Mouse (Mus musculus): ENCODE data around the gene Arhgdia. TPM values are rescaled to one million over a fixed set of nuclear protein-coding genes. Genes with fewer than 3 reads are reported as not detected.

Gene Arhgdia
- polyA plus RNA-seq, 1 experiment from 2014 or later, result 438 TPM

- no peak within 1 kb of the TSS; the same call in 1 of the 2 replicates for H3K4me3 ChIP-seq (replicated peaks; ENCODE audit: low read depth, low read length)
- 0 out of 2 replicates have a peak within 1 kb of the TSS, but pooled peaks have one; percentile 7 for H3K9ac ChIP-seq (replicated peaks; ENCODE audit: low read length)
- peak; percentile 10 for DNase-seq
- 5% methylated on average over 45 of the region's 45 CpGs for WGBS
- H3K27ac ChIP-seq (replicated peaks; ENCODE audit: low read depth, low read length), result no peak within 1 kb of the TSS
- no peaks in the 10 kb centered on the region for H3K9me3 ChIP-seq (ENCODE audit: control insufficient read depth, low read length)
- no peaks in the 10 kb centered on the region for H3K4me1 ChIP-seq (ENCODE audit: control insufficient read depth, insufficient read depth, low read length)
- no peaks in the 10 kb centered on the region for H3K27me3 ChIP-seq (ENCODE audit: control insufficient read depth, insufficient read depth, low read length)
- ATAC-seq (ENCODE audit: low FRiP score, low TSS enrichment), result no peak
- peak within 1 kb of the TSS; percentile 13 for H3K4me2 ChIP-seq (ENCODE audit: low read length)
- peaks cover 80% of the 10 kb centered on the region for H3K36me3 ChIP-seq (ENCODE audit: control insufficient read depth, insufficient read depth, low read length)
Measured at GRCm38 (mm10) chr11:120608241-120609034, 27.0 kb upstream of the Arhgdia start, which contains the start of gene Npb. Npb (plus strand) TSS chr11:120608477.

- H3K4me3 ChIP-seq (replicated peaks; ENCODE audit: low read depth, low read length), result no peak overlapping the region
- H3K9ac ChIP-seq (replicated peaks; ENCODE audit: low read length), result no peak overlapping the region
- no peak overlapping the region for H3K4me2 ChIP-seq (ENCODE audit: low read length)
- no peaks in the 10 kb centered on the region for H3K9me3 ChIP-seq (ENCODE audit: control insufficient read depth, low read length)
- H3K36me3 ChIP-seq (ENCODE audit: control insufficient read depth, insufficient read depth, low read length), result peaks cover 78% of the 10 kb centered on the region
- H3K4me1 ChIP-seq (ENCODE audit: control insufficient read depth, insufficient read depth, low read length), result no peaks in the 10 kb centered on the region
- H3K27me3 ChIP-seq (ENCODE audit: control insufficient read depth, insufficient read depth, low read length), result no peaks in the 10 kb centered on the region
- no peak overlapping the region for H3K27ac ChIP-seq (replicated peaks; ENCODE audit: low read depth, low read length)
- no peak for DNase-seq
- ATAC-seq (ENCODE audit: low FRiP score, low TSS enrichment), result no peak
- WGBS, result 81% methylated on average over 4 of the region's 4 CpGs
Measured at GRCm38 (mm10) chr11:120606764-120607163, 25.3 kb upstream of the Arhgdia start.

- H3K9ac ChIP-seq (replicated peaks; ENCODE audit: low read length), result no peak overlapping the region
- no peak overlapping the region for H3K27ac ChIP-seq (replicated peaks; ENCODE audit: low read depth, low read length)
- no peak for ATAC-seq (ENCODE audit: low FRiP score, low TSS enrichment)
- H3K4me2 ChIP-seq (ENCODE audit: low read length), result no peak overlapping the region
- no peaks in the 10 kb centered on the region for H3K4me1 ChIP-seq (ENCODE audit: control insufficient read depth, insufficient read depth, low read length)
- DNase-seq, result no peak
- H3K27me3 ChIP-seq (ENCODE audit: control insufficient read depth, insufficient read depth, low read length), result no peaks in the 10 kb centered on the region
- no peaks in the 10 kb centered on the region for H3K9me3 ChIP-seq (ENCODE audit: control insufficient read depth, low read length)
- H3K36me3 ChIP-seq (ENCODE audit: control insufficient read depth, insufficient read depth, low read length), result peaks cover 73% of the 10 kb centered on the region
- 90% methylated on average over 7 of the region's 7 CpGs for WGBS
- H3K4me3 ChIP-seq (replicated peaks; ENCODE audit: low read depth, low read length), result no peak overlapping the region
Measured at GRCm38 (mm10) chr11:120605667-120606066, 24.2 kb upstream of the Arhgdia start.

GRCm38 (mm10) chr11:120603545-120603944, 22.1 kb upstream of the Arhgdia start:
- Histone ChIP-seq H3K9ac (replicated peaks; ENCODE audit: low read length) (no peak overlapping the region), H3K4me2 (ENCODE audit: low read length) (no peak overlapping the region), H3K4me3 (replicated peaks; ENCODE audit: low read depth, low read length) (no peak overlapping the region), H3K27me3 (ENCODE audit: control insufficient read depth, insufficient read depth, low read length) (no peaks in the 10 kb centered on the region), H3K4me1 (ENCODE audit: control insufficient read depth, insufficient read depth, low read length) (peaks cover 8% of the 10 kb centered on the region), H3K9me3 (ENCODE audit: control insufficient read depth, low read length) (no peaks in the 10 kb centered on the region), H3K27ac (replicated peaks; ENCODE audit: low read depth, low read length) (no peak overlapping the region), H3K36me3 (ENCODE audit: control insufficient read depth, insufficient read depth, low read length) (peaks cover 60% of the 10 kb centered on the region)
- ATAC-seq (ENCODE audit: low FRiP score, low TSS enrichment) (no peak), DNase-seq (no peak)
- WGBS, result 87% methylated on average over 2 of the region's 2 CpGs

- no peaks in the 10 kb centered on the region for H3K9me3 ChIP-seq (ENCODE audit: control insufficient read depth, low read length)
- no peak for DNase-seq
- peaks cover 55% of the 10 kb centered on the region for H3K36me3 ChIP-seq (ENCODE audit: control insufficient read depth, insufficient read depth, low read length)
- ATAC-seq (ENCODE audit: low FRiP score, low TSS enrichment), result no peak
- no peak overlapping the region for H3K27ac ChIP-seq (replicated peaks; ENCODE audit: low read depth, low read length)
- H3K4me3 ChIP-seq (replicated peaks; ENCODE audit: low read depth, low read length), result no peak overlapping the region
- WGBS, result 94% methylated on average over 3 of the region's 3 CpGs
- peaks cover 17% of the 10 kb centered on the region for H3K4me1 ChIP-seq (ENCODE audit: control insufficient read depth, insufficient read depth, low read length)
- H3K9ac ChIP-seq (replicated peaks; ENCODE audit: low read length), result no peak overlapping the region
- no peak overlapping the region for H3K4me2 ChIP-seq (ENCODE audit: low read length)
- H3K27me3 ChIP-seq (ENCODE audit: control insufficient read depth, insufficient read depth, low read length), result no peaks in the 10 kb centered on the region
Measured at GRCm38 (mm10) chr11:120600716-120601115, 19.3 kb upstream of the Arhgdia start.

- H3K4me3 ChIP-seq (replicated peaks; ENCODE audit: low read depth, low read length), result peak overlapping the region; percentile 98
- H3K9ac ChIP-seq (replicated peaks; ENCODE audit: low read length), result peak overlapping the region; percentile 97; the same call in 1 of the 2 replicates
- H3K9me3 ChIP-seq (ENCODE audit: control insufficient read depth, low read length), result no peaks in the 10 kb centered on the region
- WGBS, result 54% methylated on average over 17 of the region's 17 CpGs
- H3K36me3 ChIP-seq (ENCODE audit: control insufficient read depth, insufficient read depth, low read length), result peaks cover 54% of the 10 kb centered on the region
- no peak for ATAC-seq (ENCODE audit: low FRiP score, low TSS enrichment)
- peak overlapping the region; percentile 96 for H3K4me2 ChIP-seq (ENCODE audit: low read length)
- peaks cover 17% of the 10 kb centered on the region for H3K4me1 ChIP-seq (ENCODE audit: control insufficient read depth, insufficient read depth, low read length)
- H3K27ac ChIP-seq (replicated peaks; ENCODE audit: low read depth, low read length), result no peak overlapping the region
- no peak for DNase-seq
- no peaks in the 10 kb centered on the region for H3K27me3 ChIP-seq (ENCODE audit: control insufficient read depth, insufficient read depth, low read length)
Measured at GRCm38 (mm10) chr11:120598990-120599549, 17.6 kb upstream of the Arhgdia start.

- Histone ChIP-seq H3K9ac (replicated peaks; ENCODE audit: low read length) (peak within 1 kb of the TSS; percentile 97), H3K36me3 (ENCODE audit: control insufficient read depth, insufficient read depth, low read length) (peaks cover 54% of the 10 kb centered on the region), H3K4me3 (replicated peaks; ENCODE audit: low read depth, low read length) (peak within 1 kb of the TSS; percentile 98), H3K27ac (replicated peaks; ENCODE audit: low read depth, low read length) (peak within 1 kb of the TSS; percentile 88), H3K4me1 (ENCODE audit: control insufficient read depth, insufficient read depth, low read length) (peaks cover 17% of the 10 kb centered on the region), H3K27me3 (ENCODE audit: control insufficient read depth, insufficient read depth, low read length) (no peaks in the 10 kb centered on the region), H3K9me3 (ENCODE audit: control insufficient read depth, low read length) (no peaks in the 10 kb centered on the region), H3K4me2 (ENCODE audit: low read length) (peak within 1 kb of the TSS; percentile 96)
- DNase-seq (peak; percentile 99), ATAC-seq (ENCODE audit: low FRiP score, low TSS enrichment) (peak; percentile 99)
- under 1% methylated on average over 88 of the region's 88 CpGs for WGBS
Measured at GRCm38 (mm10) chr11:120598283-120598989, 17.0 kb upstream of the Arhgdia start, which contains the start of the genes Alyref and Anapc11. Alyref (minus strand) TSS chr11:120598365. Anapc11 (plus strand) TSS chr11:120598421.

GRCm38 (mm10) chr11:120597240-120598235, 16.1 kb upstream of the Arhgdia start:
- 5% methylated on average over 91 of the region's 99 CpGs for WGBS
- Histone ChIP-seq H3K9me3 (ENCODE audit: control insufficient read depth, low read length) (no peaks in the 10 kb centered on the region), H3K27me3 (ENCODE audit: control insufficient read depth, insufficient read depth, low read length) (no peaks in the 10 kb centered on the region), H3K4me2 (ENCODE audit: low read length) (peak overlapping the region; percentile 96), H3K4me3 (replicated peaks; ENCODE audit: low read depth, low read length) (peak overlapping the region; percentile 98), H3K27ac (replicated peaks; ENCODE audit: low read depth, low read length) (peak overlapping the region; percentile 88), H3K4me1 (ENCODE audit: control insufficient read depth, insufficient read depth, low read length) (peaks cover 17% of the 10 kb centered on the region), H3K9ac (replicated peaks; ENCODE audit: low read length) (peak overlapping the region; percentile 97), H3K36me3 (ENCODE audit: control insufficient read depth, insufficient read depth, low read length) (peaks cover 56% of the 10 kb centered on the region)
- DNase-seq (peak; percentile 10), ATAC-seq (ENCODE audit: low FRiP score, low TSS enrichment) (peak; percentile 75)
